Mouse (Mus musculus): ENCODE measurements around the gene Heg1. TPM values are rescaled to one million over a fixed set of nuclear protein-coding genes. Genes with fewer than 3 reads are reported as not detected.

Gene Heg1
- polyA plus RNA-seq, 1 experiment from 2014 or later, result 21.3 TPM

DNA sequence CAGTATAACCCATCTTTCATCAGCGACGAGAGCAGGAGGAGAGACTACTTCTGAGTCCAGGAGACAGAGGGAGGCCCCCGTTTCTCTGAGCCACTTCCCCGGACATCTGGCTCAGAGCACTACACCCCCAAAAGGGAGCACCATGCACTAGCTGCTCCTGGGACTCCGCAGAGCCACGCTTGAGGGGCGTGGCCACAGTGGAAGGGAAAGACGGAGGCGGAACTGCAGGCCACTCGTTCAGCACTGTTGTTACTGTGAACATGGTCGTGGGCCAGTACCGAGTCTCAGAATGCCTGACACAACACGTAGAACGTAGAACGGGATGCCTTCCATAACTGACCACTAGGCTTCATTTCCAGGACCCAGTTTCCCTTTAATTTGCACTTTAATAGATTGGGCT lies 82.6 kb downstream of the Heg1 start:
- Histone ChIP-seq H3K36me3 (ENCODE audit: poor library complexity, severe bottlenecking) (peaks cover 34% of the 10 kb centered on the region), H3K27me3 (no peaks in the 10 kb centered on the region), H3K27ac (no peak overlapping the region), H3K4me1 (peaks cover 21% of the 10 kb centered on the region), H3K9me3 (replicated peaks) (no peaks in the 10 kb centered on the region), H3K4me3 (no peak overlapping the region), H3K9ac (no peak overlapping the region), H3K4me2 (no peak overlapping the region)
- no peak for ATAC-seq
- 79% methylated on average over 15 of the region's 15 CpGs for WGBS

GRCm38 (mm10) chr16:33768491-33769278 lies 84.5 kb downstream of the Heg1 start:
- no peak overlapping the region for H3K9ac ChIP-seq
- 95% methylated on average over 3 of the region's 3 CpGs for WGBS
- peaks cover 30% of the 10 kb centered on the region for H3K36me3 ChIP-seq (ENCODE audit: poor library complexity, severe bottlenecking)
- ATAC-seq, result no peak
- peaks cover 13% of the 10 kb centered on the region for H3K4me1 ChIP-seq
- H3K27ac ChIP-seq, result no peak overlapping the region
- H3K4me2 ChIP-seq, result no peak overlapping the region
- H3K27me3 ChIP-seq, result no peaks in the 10 kb centered on the region
- H3K4me3 ChIP-seq, result no peak overlapping the region
- no peaks in the 10 kb centered on the region for H3K9me3 ChIP-seq (replicated peaks)

GRCm38 (mm10) chr16:33769848-33770247 lies 85.7 kb downstream of the Heg1 start:
- no peaks in the 10 kb centered on the region for H3K9me3 ChIP-seq (replicated peaks)
- H3K36me3 ChIP-seq (ENCODE audit: poor library complexity, severe bottlenecking), result peaks cover 30% of the 10 kb centered on the region
- H3K4me3 ChIP-seq, result no peak overlapping the region
- H3K4me2 ChIP-seq, result no peak overlapping the region
- H3K9ac ChIP-seq, result no peak overlapping the region
- no peak overlapping the region for H3K27ac ChIP-seq
- H3K4me1 ChIP-seq, result peaks cover 6% of the 10 kb centered on the region
- 95% methylated on average over 7 of the region's 7 CpGs for WGBS
- ATAC-seq, result no peak
- no peaks in the 10 kb centered on the region for H3K27me3 ChIP-seq

GRCm38 (mm10) chr16:33770778-33771454 lies 86.7 kb downstream of the Heg1 start:
- WGBS, result 94% methylated on average over 4 of the region's 4 CpGs
- H3K27ac ChIP-seq, result no peak overlapping the region
- no peak for ATAC-seq
- H3K36me3 ChIP-seq (ENCODE audit: poor library complexity, severe bottlenecking), result peaks cover 23% of the 10 kb centered on the region
- no peaks in the 10 kb centered on the region for H3K27me3 ChIP-seq
- H3K4me2 ChIP-seq, result no peak overlapping the region
- H3K4me3 ChIP-seq, result no peak overlapping the region
- no peaks in the 10 kb centered on the region for H3K9me3 ChIP-seq (replicated peaks)
- no peak overlapping the region for H3K9ac ChIP-seq
- peaks cover 4% of the 10 kb centered on the region; the same call in 1 of the 2 replicates for H3K4me1 ChIP-seq

GRCm38 (mm10) chr16:33772809-33773208 lies 88.6 kb downstream of the Heg1 start:
- ATAC-seq, result no peak
- WGBS, result 91% methylated on average over 5 of the region's 5 CpGs
- H3K4me3 ChIP-seq, result no peak overlapping the region
- H3K36me3 ChIP-seq (ENCODE audit: poor library complexity, severe bottlenecking), result 0 out of 2 replicates have a peak, but pooled peaks cover 7% of the 10 kb centered on the region
- no peaks in the 10 kb centered on the region for H3K27me3 ChIP-seq
- no peak overlapping the region for H3K9ac ChIP-seq
- H3K9me3 ChIP-seq (replicated peaks), result no peaks in the 10 kb centered on the region
- peaks cover 4% of the 10 kb centered on the region; the same call in 1 of the 2 replicates for H3K4me1 ChIP-seq
- H3K27ac ChIP-seq, result no peak overlapping the region
- H3K4me2 ChIP-seq, result no peak overlapping the region

- H3K4me1 ChIP-seq, result peaks cover 4% of the 10 kb centered on the region; the same call in 1 of the 2 replicates
Measured at GRCm38 (mm10) chr16:33774972-33775371, 90.8 kb downstream of the Heg1 start.

DNA sequence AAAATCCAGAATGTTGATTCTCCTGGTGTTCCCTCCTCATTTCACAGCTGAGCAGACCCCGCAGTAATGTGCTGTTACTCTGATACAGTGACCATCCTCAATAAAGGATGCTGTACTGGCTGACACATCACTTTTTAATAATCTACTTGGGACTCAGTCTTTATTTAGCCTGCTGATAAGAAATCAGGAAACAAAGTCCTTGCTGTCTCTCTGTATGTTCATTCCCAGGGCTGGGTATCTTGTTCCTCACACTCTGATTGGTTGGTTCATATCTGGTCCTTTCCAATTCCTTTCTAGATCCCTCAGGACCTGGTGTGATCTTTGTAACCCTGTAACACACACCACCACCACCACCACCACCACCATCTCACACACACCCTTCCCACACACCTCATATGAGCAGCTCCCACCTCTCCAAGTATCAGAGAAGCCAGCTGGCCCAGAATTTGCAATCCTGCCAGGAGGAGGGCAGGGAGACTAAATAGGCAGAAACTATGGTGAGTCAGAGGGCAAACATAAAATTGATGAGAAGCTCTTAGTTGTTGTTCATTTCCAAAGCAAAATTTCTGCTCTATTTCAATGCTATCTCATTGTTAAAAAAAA lies 91.7 kb downstream of the Heg1 start:
- ATAC-seq, result no peak
- Histone ChIP-seq H3K27me3 (no peaks in the 10 kb centered on the region), H3K9ac (no peak overlapping the region), H3K4me1 (peaks cover 4% of the 10 kb centered on the region; the same call in 1 of the 2 replicates), H3K4me3 (no peak overlapping the region), H3K27ac (no peak overlapping the region), H3K4me2 (no peak overlapping the region), H3K9me3 (replicated peaks) (no peaks in the 10 kb centered on the region), H3K36me3 (ENCODE audit: poor library complexity, severe bottlenecking) (no peaks in the 10 kb centered on the region)
- 92% methylated on average over 1 of the region's 1 CpGs for WGBS

More at GRCm38 (mm10) chr16:33774972-33775371, 90.8 kb downstream of the Heg1 start:
- Histone ChIP-seq H3K9ac (no peak overlapping the region), H3K4me2 (no peak overlapping the region), H3K36me3 (ENCODE audit: poor library complexity, severe bottlenecking) (no peaks in the 10 kb centered on the region), H3K27me3 (no peaks in the 10 kb centered on the region), H3K4me3 (no peak overlapping the region), H3K27ac (no peak overlapping the region), H3K9me3 (replicated peaks) (no peaks in the 10 kb centered on the region)
- no peak for ATAC-seq
- WGBS, result 60% methylated on average over 3 of the region's 3 CpGs

DNA sequence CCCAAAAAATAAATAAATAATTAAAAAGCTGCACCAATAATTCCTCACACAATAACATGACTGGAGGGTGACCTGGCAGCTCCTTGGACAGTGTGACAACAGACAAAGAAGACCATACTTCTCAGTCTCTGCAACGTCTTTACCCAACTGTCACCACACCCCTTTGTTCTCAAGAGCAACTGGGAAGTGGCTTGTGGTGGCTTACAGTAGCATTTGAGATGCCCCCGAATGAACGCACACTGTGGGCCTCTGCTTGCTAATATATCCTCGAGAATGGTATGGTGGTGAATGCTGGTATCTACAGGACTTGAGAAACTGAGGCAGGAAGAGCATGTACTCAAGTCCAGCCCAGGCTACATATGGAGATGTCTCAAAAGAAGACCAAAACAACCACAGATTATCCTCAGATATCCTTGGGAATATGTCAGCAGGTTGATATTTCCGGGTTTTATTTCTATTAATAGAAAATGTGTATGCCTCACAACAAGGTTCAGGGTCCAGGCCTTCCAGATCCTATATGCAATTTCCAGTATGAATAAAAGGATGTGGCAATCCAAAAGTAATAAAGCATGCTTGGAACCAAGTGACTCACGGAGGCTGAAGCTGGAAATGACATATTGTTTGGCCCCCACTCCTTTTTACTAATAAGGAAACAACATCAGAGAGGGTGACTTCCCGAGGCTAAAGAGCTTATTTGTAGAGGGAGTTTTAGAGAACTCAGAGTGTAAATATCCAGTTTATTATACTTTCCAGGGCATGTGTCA lies 92.8 kb downstream of the Heg1 start:
- H3K9ac ChIP-seq, result no peak overlapping the region
- no peaks in the 10 kb centered on the region for H3K9me3 ChIP-seq (replicated peaks)
- no peak overlapping the region for H3K4me2 ChIP-seq
- ATAC-seq, result no peak
- no peaks in the 10 kb centered on the region for H3K27me3 ChIP-seq
- no peak overlapping the region for H3K4me3 ChIP-seq
- WGBS, result 87% methylated on average over 7 of the region's 7 CpGs
- no peak overlapping the region for H3K27ac ChIP-seq
- peaks cover 4% of the 10 kb centered on the region; the same call in 1 of the 2 replicates for H3K4me1 ChIP-seq
- no peaks in the 10 kb centered on the region for H3K36me3 ChIP-seq (ENCODE audit: poor library complexity, severe bottlenecking)

DNA sequence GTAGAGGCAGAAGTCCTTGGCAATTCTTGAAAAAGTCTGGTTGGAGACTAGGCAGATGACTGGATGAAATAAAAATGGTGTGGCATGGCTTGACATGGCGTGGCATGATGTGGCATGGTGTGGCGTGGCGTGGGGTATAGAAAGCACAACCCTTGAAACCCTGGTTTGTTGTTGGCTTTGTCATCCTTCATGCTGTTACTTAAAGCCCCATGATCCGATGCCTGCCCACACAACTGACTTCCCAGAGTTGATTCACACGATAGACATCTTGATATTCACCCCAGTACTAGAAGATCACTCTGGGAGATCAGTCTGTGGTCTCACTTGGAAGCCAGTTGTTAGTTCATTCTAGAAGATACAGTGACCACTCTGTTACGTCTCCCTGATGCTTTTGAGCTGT lies 93.4 kb downstream of the Heg1 start:
- WGBS, result 92% methylated on average over 6 of the region's 6 CpGs

DNA sequence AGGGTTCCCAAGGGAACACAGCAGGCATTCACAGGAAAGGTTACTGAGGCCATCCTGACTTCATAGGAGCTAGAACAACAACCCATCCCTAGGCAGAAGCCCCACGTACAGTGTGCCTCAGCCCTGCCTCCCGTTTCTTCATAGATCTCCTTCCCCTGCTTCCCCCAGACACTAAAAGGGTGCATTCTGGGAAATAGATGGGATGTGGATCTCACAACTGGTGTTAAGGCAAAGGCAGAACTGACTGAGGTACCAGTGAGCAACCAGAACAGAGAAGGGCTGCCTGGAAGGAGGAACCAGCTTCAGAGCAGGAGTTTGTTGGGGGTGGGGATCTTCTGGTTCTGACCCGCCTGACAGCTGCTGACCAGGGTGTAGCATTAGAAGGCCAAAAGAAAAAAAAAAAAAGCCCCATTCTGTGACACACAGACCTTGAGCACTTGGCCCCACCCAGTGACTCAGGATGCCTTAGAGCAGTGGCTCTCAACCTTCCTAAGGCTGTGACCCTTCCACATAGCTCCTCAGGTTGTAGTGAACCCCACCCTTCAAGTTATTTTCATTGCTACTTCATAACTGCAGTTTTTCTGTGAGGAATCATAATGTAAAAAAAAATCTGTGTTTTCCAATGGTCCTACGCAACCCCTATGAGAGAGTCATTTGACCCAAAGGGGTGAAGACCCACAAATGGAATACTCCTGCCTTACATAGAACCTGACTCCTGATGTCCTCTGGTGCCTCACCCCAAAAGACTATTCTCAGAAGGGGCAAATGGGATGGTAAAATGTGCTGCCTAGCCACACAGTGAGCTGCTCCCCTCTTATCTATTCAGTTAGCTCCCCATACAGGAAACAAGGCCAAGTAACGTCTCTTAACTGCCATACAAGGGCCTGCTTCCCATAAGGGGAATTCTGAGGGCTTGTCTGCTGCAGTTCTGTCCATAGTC lies 97.9 kb downstream of the Heg1 start:
- no peaks in the 10 kb centered on the region for H3K4me1 ChIP-seq
- H3K9me3 ChIP-seq (replicated peaks), result no peaks in the 10 kb centered on the region
- no peak for ATAC-seq
- H3K27me3 ChIP-seq, result no peaks in the 10 kb centered on the region
- H3K4me2 ChIP-seq, result no peak overlapping the region
- no peaks in the 10 kb centered on the region for H3K36me3 ChIP-seq (ENCODE audit: poor library complexity, severe bottlenecking)
- 78% methylated on average over 5 of the region's 5 CpGs for WGBS
- no peak overlapping the region for H3K9ac ChIP-seq
- H3K27ac ChIP-seq, result no peak overlapping the region
- no peak overlapping the region for H3K4me3 ChIP-seq

More for the DNA sequence above, 93.4 kb downstream of the Heg1 start:
- Histone ChIP-seq H3K36me3 (ENCODE audit: poor library complexity, severe bottlenecking) (no peaks in the 10 kb centered on the region), H3K4me3 (no peak overlapping the region), H3K27ac (no peak overlapping the region), H3K27me3 (no peaks in the 10 kb centered on the region), H3K4me2 (no peak overlapping the region), H3K9ac (no peak overlapping the region), H3K9me3 (replicated peaks) (no peaks in the 10 kb centered on the region), H3K4me1 (peaks cover 4% of the 10 kb centered on the region; the same call in 1 of the 2 replicates)
- no peak for ATAC-seq

DNA sequence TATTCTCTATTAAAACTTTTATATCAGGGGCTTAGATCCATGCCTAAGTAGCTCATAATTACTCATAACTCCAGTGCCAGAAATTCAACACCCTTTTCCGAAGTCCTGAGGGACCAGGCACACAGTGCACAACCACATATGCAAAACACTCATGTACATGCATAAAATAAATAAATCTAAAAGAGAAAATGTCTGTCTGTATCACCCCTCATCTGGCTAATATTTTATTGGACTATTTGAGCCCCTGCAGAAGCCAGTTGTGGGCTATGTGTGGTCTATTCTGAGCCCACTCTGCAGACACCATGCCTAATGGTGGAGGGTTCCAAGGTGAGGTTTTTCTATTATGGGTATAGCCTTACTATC lies 98.5 kb downstream of the Heg1 start:
- H3K9me3 ChIP-seq (replicated peaks), result no peaks in the 10 kb centered on the region
- H3K4me1 ChIP-seq, result no peaks in the 10 kb centered on the region
- no peak overlapping the region for H3K4me2 ChIP-seq
- no peak overlapping the region for H3K4me3 ChIP-seq
- H3K36me3 ChIP-seq (ENCODE audit: poor library complexity, severe bottlenecking), result no peaks in the 10 kb centered on the region
- no peak overlapping the region for H3K9ac ChIP-seq
- no peaks in the 10 kb centered on the region for H3K27me3 ChIP-seq
- WGBS, result 95% methylated on average over 1 of the region's 1 CpGs
- no peak for ATAC-seq
- H3K27ac ChIP-seq, result no peak overlapping the region
